Mouse (Mus musculus): ENCODE results near the gene Hist1h1c.

The Hist1h1c gene

GRCm38 (mm10) chr13:23759251-23759771 lies 20.7 kb downstream of the Hist1h1c start:
- in situ Hi-C loops (cut with MboI; ENCODE audit: low sequenced_read_pairs) = loop anchor here (25.0 kb wide), 1 partner anchor 1722 kb away; the partner anchor contains the start of genes Hist1h2ag, Hist1h2ah, Hist1h2bj and Hist1h2bk

- in situ Hi-C loops (cut with MboI; ENCODE audit: low sequenced_read_pairs) = loop anchor here (25.0 kb wide), 1 partner anchor 1723 kb away; the partner anchor contains the start of genes Hist1h2ag, Hist1h2ah, Hist1h2bj and Hist1h2bk
Measured at GRCm38 (mm10) chr13:23759916-23760239, 21.3 kb downstream of the Hist1h1c start.

DNA sequence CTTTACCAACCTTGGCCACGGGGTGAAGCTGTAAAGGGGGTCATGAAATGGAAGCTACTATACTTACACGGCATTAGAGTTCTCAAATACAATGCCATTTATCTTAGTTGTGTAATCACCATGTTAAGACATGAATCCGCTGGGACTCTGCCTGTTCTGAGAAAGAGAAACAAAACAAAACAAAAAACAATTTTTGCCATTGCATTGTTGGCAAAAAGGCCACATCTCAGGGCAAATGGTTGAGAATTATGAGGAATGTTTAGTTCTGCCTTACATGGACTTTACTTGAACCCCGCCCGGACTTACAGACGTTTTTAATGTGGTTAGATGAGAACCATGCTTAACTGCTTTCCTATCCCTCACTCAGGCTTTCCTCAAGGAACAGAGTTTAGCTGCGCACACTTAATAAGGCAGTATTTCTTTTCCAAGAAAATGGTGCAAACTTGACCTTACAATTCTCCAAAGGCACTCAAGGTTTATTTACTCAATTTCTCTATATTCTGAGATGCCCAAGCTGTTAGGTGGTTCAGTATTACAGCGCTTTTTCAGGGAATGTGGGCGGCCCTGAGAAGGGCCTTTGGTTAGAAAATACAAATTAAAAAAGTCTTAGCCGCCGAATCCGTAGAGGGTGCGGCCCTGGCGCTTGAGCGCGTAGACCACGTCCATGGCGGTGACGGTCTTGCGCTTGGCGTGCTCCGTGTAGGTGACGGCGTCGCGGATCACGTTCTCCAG lies 21.8 kb downstream of the Hist1h1c start:
- in situ Hi-C loops (cut with MboI; ENCODE audit: low sequenced_read_pairs) = loop anchor here (25.0 kb wide), 1 partner anchor 1723 kb away; the partner anchor contains the start of genes Hist1h2ag, Hist1h2ah, Hist1h2bj and Hist1h2bk

DNA sequence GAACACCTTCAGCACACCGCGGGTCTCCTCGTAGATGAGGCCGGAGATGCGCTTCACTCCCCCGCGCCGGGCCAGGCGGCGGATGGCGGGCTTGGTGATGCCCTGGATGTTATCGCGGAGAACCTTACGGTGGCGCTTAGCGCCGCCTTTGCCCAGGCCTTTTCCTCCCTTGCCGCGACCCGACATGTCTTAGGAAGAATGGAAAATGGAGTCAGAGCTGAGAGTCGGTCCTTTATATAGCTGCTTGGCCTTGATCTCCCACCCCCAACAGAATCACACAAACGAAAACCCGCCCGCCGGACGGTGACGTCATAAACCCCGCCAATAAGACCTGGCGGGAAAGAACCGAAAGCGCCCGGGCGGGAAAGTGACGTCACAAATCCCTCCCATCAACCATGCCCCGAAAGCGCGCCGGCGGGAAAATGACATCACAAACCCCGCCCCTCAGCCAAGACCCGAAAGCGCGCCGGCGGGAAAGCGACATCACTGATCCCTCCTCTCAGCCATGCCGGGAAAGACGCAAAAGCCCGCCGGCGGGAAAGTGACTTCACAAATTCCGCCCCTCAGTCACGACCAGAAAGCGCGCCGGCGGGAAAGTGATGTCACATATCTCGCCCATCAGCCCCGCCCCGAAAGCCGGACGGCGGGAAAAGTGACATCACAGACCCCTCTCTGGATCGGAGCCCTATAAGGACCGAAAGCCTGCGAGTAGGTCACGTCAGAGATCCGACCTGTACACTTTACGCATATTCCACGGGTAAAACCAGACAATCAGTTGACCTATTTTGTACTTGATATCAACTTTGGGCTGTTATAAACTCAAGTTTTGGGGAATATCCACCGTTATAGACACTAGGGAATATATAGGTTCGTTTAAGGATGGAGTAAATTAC lies 22.6 kb downstream of the Hist1h1c start, which contains the start of gene Hist1h4a:
Gene Hist1h4a (minus strand): TSS at position 259 of the 893 bp plus-strand sequence.
- in situ Hi-C loops (cut with MboI; ENCODE audit: low sequenced_read_pairs) = loop anchor here (25.0 kb wide), 1 partner anchor 1724 kb away; the partner anchor contains the start of genes Hist1h2ag, Hist1h2ah, Hist1h2bj and Hist1h2bk

DNA sequence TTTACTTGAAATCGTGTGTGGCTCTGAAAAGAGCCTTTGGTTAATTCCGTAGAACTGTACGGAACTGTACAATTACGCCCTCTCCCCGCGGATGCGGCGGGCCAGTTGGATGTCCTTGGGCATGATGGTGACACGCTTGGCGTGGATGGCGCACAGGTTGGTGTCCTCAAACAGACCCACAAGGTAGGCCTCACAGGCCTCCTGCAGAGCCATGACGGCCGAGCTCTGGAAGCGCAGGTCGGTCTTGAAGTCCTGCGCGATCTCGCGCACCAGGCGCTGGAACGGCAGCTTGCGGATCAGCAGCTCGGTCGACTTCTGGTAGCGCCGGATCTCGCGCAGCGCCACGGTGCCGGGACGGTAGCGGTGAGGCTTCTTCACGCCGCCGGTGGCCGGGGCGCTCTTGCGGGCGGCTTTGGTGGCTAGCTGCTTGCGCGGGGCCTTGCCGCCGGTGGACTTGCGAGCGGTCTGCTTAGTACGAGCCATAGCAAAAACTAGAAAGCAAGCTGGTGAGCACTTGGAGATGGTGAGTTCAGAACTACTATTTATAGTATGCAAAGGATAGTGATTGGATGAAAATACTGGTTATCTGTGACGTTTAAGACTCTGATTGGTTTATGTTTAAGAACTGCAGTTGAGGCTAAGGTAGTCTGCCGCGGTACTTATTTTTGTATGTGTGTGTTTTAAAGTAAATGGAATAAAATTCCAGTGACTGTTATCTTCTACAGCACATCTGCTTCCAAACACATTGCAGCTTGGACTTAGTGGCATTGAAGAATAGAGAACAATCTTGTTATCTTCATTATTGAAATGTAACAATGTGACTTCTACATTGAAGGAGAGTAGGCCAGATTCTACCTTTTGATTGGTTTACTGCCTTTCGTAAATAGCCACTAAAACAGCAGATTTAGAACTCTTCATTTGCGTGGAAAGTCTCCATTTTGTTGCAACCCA lies 23.5 kb downstream of the Hist1h1c start, which contains the start of gene Hist1h3a:
Gene Hist1h3a (minus strand): TSS at position 516 of the 951 bp plus-strand sequence.
- in situ Hi-C loops (cut with MboI; ENCODE audit: low sequenced_read_pairs) = loop anchor here (25.0 kb wide), 1 partner anchor 1725 kb away; the partner anchor contains the start of genes Hist1h2ag, Hist1h2ah, Hist1h2bj and Hist1h2bk

GRCm38 (mm10) chr13:23763242-23763585 lies 24.6 kb downstream of the Hist1h1c start:
- in situ Hi-C loops (cut with MboI; ENCODE audit: low sequenced_read_pairs) = loop anchor here (25.0 kb wide), 1 partner anchor 1726 kb away; the partner anchor contains the start of genes Hist1h2ag, Hist1h2ah, Hist1h2bj and Hist1h2bk

GRCm38 (mm10) chr13:23763586-23764323 lies 25.1 kb downstream of the Hist1h1c start, which contains the start of gene Hist1h1a:
Gene Hist1h1a (plus strand): TSS chr13:23763666.
- in situ Hi-C loops (cut with MboI; ENCODE audit: low sequenced_read_pairs) = loop anchor here (25.0 kb wide), 1 partner anchor 1726 kb away; the partner anchor contains the start of genes Hist1h2ag, Hist1h2ah, Hist1h2bj and Hist1h2bk

DNA sequence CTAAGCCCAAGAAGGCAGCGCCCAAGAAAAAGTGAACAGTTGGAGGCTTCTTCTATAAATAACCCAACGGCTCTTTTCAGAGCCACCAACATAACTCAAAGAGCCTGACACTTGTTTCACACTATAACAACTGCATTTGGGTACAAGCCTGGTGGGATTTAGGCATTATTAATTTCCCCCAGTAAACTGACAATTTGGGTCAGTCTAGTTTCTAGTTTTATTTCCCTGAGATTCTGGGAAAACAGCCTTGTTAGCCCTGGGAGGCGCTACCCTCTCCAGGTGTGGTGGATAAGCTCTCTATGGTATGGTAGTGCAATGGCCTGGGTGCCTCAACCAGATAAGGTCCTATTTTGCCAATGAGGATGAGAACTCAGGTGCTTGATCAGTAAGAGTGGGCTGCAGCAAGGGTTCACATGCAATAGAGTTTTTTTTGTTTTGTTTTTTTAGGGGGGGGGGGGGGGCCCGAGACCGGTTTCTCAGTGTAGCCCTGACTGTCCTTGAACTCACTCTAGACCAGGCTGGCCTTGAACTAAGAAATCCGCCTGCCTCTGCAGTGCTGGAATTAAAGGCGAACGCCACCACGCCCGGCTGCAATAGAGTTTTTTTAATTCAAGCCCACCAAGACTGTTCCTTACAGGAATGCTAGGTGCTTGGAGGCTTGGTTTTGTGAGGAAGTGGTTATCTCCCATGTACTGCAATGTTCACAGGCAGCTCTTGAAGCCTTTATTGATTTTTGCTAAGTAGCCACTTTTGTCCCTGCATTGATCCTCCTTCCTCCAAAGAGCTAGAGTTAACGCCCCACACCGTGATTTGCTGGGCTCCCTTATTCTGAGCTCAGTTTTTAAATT lies 25.9 kb downstream of the Hist1h1c start:
- in situ Hi-C loops (cut with MboI; ENCODE audit: low sequenced_read_pairs) = loop anchor here (25.0 kb wide), 1 partner anchor 1727 kb away; the partner anchor contains the start of genes Hist1h2ag, Hist1h2ah, Hist1h2bj and Hist1h2bk

GRCm38 (mm10) chr13:23765172-23765513 lies 26.5 kb downstream of the Hist1h1c start:
- in situ Hi-C loops (cut with MboI; ENCODE audit: low sequenced_read_pairs) = loop anchor here (25.0 kb wide), 1 partner anchor 1728 kb away; the partner anchor contains the start of genes Hist1h2ag, Hist1h2ah, Hist1h2bj and Hist1h2bk

- in situ Hi-C loops (cut with MboI; ENCODE audit: low sequenced_read_pairs) = loop anchor here (25.0 kb wide), 1 partner anchor 1729 kb away; the partner anchor contains the start of genes Hist1h2ag, Hist1h2ah, Hist1h2bj and Hist1h2bk
Measured at GRCm38 (mm10) chr13:23766772-23767171, 28.2 kb downstream of the Hist1h1c start.

DNA sequence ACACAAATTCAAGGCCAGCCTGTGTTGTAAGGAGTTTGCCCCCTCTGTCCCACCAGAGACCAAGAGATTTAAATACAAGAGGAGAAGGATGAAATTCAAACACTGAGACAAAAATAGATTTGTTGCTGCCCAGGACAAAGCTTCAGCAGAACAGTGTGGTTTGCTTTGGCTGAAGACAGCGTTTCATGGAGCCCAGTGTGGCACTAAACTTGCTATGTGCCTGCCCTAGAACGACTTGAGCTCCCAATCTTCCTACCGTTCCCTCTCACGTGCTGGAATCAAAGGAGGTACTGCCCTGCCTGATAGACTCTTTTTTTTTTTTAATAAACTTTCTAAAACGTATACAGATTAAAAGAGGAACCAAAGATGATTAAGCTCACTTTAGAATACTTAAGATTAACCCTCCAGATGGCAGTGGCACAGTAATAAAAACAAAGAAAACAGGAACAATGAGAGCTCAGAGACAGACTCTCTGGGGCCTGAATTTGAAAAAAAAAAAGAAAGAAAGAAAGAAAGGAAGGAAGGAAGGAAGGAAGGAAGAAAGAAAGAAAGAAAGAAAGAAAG lies 30.3 kb downstream of the Hist1h1c start:
- in situ Hi-C loops (cut with MboI; ENCODE audit: low sequenced_read_pairs) = loop anchor here (25.0 kb wide), 1 partner anchor 1732 kb away; the partner anchor contains the start of genes Hist1h2ag, Hist1h2ah, Hist1h2bj and Hist1h2bk

- in situ Hi-C loops (cut with MboI; ENCODE audit: low sequenced_read_pairs) = loop anchor here (25.0 kb wide), 1 partner anchor 1732 kb away; the partner anchor contains the start of genes Hist1h2ag, Hist1h2ah, Hist1h2bj and Hist1h2bk
Measured at GRCm38 (mm10) chr13:23769613-23770012, 31.0 kb downstream of the Hist1h1c start, which contains the start of gene Trim38. Gene Trim38 (plus strand): TSS chr13:23769913.

- in situ Hi-C loops (cut with MboI; ENCODE audit: low sequenced_read_pairs) = loop anchor here (25.0 kb wide), 1 partner anchor 1735 kb away; the partner anchor contains the start of genes Hist1h2ag, Hist1h2ah, Hist1h2bj and Hist1h2bk
Measured at GRCm38 (mm10) chr13:23772561-23773313, 34.1 kb downstream of the Hist1h1c start.

DNA sequence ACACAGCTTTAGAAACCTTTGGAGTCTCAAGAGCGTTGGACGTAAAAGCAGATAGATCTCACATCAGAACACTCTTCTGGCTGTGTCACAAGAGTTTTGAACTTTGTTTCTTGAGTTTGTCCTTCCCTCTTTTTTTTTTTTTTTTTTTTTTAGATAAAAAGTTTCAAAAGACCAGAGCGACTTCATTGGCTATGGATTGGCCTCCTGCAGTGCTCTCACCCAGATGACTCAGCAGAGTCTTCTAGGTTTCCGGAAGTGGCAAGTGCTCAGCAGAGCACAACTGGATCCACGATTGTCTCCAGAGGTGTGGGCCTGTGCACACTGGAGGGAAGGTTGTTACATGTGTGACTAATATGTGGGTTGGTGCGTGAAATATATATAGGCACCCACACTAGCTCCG lies 39.7 kb downstream of the Hist1h1c start:
- in situ Hi-C loops (cut with MboI; ENCODE audit: low sequenced_read_pairs) = no loop called here

DNA sequence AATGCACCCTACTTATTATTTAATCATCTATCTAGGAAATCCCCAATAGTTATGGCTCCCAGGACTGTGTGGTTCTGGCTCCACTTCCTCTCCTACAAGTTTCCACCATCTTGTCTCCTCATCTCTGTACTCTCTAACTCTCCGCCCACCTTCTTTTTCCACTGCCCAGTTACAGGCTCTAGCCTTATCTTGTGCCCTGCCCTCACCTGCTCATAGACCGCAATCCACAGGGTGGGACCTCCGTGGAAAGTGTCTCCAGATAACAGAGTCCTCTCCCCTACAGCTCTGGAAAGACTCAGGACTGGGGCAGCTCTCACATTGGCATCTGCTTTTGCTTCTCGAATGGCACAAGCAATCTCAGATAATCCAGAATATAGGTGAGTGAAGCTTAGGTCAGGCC lies 40.4 kb downstream of the Hist1h1c start:
- in situ Hi-C loops (cut with MboI; ENCODE audit: low sequenced_read_pairs) = no loop called here
